Mouse (Mus musculus) kidney, adult 8-10 months (tissue): ENCODE data around the gene Pcsk4.
"Not testable (repeated sequence)": the region's sequence is repeated elsewhere in the genome, so short reads cannot be mapped to it uniquely, and the experiment has no call there.

Source experiments
- DNase-seq, 2 experiments: peaks; one replicate each; pipeline ENCODE4 v3.0.0; 2022

Gene Pcsk4

GRCm38 (mm10) chr10:80347514-80347967 is 18.2 kb upstream of the Pcsk4 start:
- DNase-seq = no peak

GRCm38 (mm10) chr10:80345929-80346328 is 16.6 kb upstream of the Pcsk4 start:
- DNase-seq = not testable (repeated sequence)

- no peak for DNase-seq
Observed at GRCm38 (mm10) chr10:80345122-80345521, 15.8 kb upstream of the Pcsk4 start.

- DNase-seq = peak in 1 of 2 experiments; percentile 60
Observed at GRCm38 (mm10) chr10:80344131-80344661, 14.9 kb upstream of the Pcsk4 start.

- no peak for DNase-seq
Observed at GRCm38 (mm10) chr10:80343425-80343895, 14.2 kb upstream of the Pcsk4 start.

GRCm38 (mm10) chr10:80342749-80343424 is 13.6 kb upstream of the Pcsk4 start:
- DNase-seq = no peak

GRCm38 (mm10) chr10:80342305-80342748 is 13.0 kb upstream of the Pcsk4 start:
- DNase-seq = no peak

GRCm38 (mm10) chr10:80341491-80342304 is 12.4 kb upstream of the Pcsk4 start:
- no peak for DNase-seq

- no peak for DNase-seq
Observed at GRCm38 (mm10) chr10:80341026-80341425, 11.7 kb upstream of the Pcsk4 start.

- peak; percentile 64 to 89 for DNase-seq
Observed at GRCm38 (mm10) chr10:80339941-80340750, 10.8 kb upstream of the Pcsk4 start.

- no peak for DNase-seq
Observed at GRCm38 (mm10) chr10:80336263-80336662, 7.0 kb upstream of the Pcsk4 start.

GRCm38 (mm10) chr10:80332525-80332989 is 3.3 kb upstream of the Pcsk4 start:
- no peak for DNase-seq

- DNase-seq = peak in 1 of 2 experiments; percentile 5
Observed at GRCm38 (mm10) chr10:80331636-80332524, 2.6 kb upstream of the Pcsk4 start.

- DNase-seq = no peak
Observed at GRCm38 (mm10) chr10:80330888-80331287, 1.6 kb upstream of the Pcsk4 start.

GRCm38 (mm10) chr10:80330084-80330483 is 786 bp upstream of the Pcsk4 start:
- DNase-seq = no peak

- DNase-seq = no peak
Observed at GRCm38 (mm10) chr10:80325045-80325444, 4.3 kb downstream of the Pcsk4 start.

GRCm38 (mm10) chr10:80324120-80325037 is 4.9 kb downstream of the Pcsk4 start:
- DNase-seq = peak in 1 of 2 experiments; percentile 50

GRCm38 (mm10) chr10:80323261-80324119 is 5.8 kb downstream of the Pcsk4 start:
- DNase-seq = peak; percentile 79 to 86

- no peak for DNase-seq
Observed at GRCm38 (mm10) chr10:80322811-80323211, 6.5 kb downstream of the Pcsk4 start.
